Mouse (Mus musculus) embryonic facial prominence, embryonic 14.5 days (tissue): ENCODE results near the gene Ptprb. TPM values are rescaled to one million over a fixed set of nuclear protein-coding genes. Genes with fewer than 3 reads are reported as not detected.

Experiments
- ATAC-seq: fragments of 200-750 bp; cut with Nextera tagmentation; 2 replicates; pipeline ENCODE4 v1.8.0; 2017; ENCODE audit warnings: low read depth, moderate number of reproducible peaks, moderate TSS enrichment
- DNase-seq: peaks from one replicate; pipeline ENCODE4 v3.0.0-alpha.2; 2015; ENCODE audit warnings: low spot score
- H3K27ac ChIP-seq: fragments of 300-500 bp; sonication (generic); replicated peaks from 2 replicates; pipeline ENCODE4 v1.5.1; 2014; ENCODE audit warnings: low read depth, mild to moderate bottlenecking, low read length, moderate library complexity
- H3K27me3 ChIP-seq: fragments of 300-500 bp; sonication (generic); replicated peaks from 2 replicates; pipeline ENCODE4 v1.6.1; 2014; ENCODE audit warnings: low read length; ENCODE audit not compliant: control insufficient read depth, insufficient read depth
- H3K36me3 ChIP-seq: fragments of 300-500 bp; sonication (generic); 2 replicates; pipeline ENCODE4 v1.6.1; 2014; ENCODE audit warnings: low read length, mixed read lengths; ENCODE audit not compliant: control insufficient read depth, insufficient read depth
- H3K4me1 ChIP-seq: fragments of 300-500 bp; sonication (generic); 2 replicates; pipeline ENCODE4 v1.6.1; 2014; ENCODE audit warnings: antibody characterized with exemption, low read length; ENCODE audit not compliant: control insufficient read depth, insufficient read depth
- H3K4me2 ChIP-seq: fragments of 300-500 bp; sonication (generic); 2 replicates; pipeline ENCODE4 v1.6.1; 2014; ENCODE audit warnings: low read depth, mild to moderate bottlenecking, low read length, moderate library complexity, mixed read lengths
- H3K4me3 ChIP-seq: fragments of 300-500 bp; sonication (generic); 2 replicates; pipeline ENCODE4 v1.5.1; 2014; ENCODE audit warnings: low read depth, mild to moderate bottlenecking, low read length
- H3K9ac ChIP-seq: fragments of 300-500 bp; sonication (generic); 2 replicates; pipeline ENCODE4 v1.6.1; 2014; ENCODE audit warnings: low read depth, mild to moderate bottlenecking, low read length, moderate library complexity, mixed read lengths
- H3K9me3 ChIP-seq: fragments of 300-500 bp; sonication (generic); 2 replicates; pipeline ENCODE4 v1.6.1; 2016; ENCODE audit warnings: low read length; ENCODE audit not compliant: control insufficient read depth
- WGBS: fragments of 180-500 bp; shearing (Covaris S2); extraction: QIAGEN DNeasy Blood & Tissue Kit; methylation state at CpG from one replicate; pipeline ENCODE4 v1.1.7; 2014; 5-methylcytosine and 5-hydroxymethylcytosine counted together
- polyA plus RNA-seq: library from polyadenylated mRNA; unstranded; fragments of >200 nt; fragmentation: Nextera tagmentation; extraction: Ambion mirVana; gene quantifications from 2 replicates; pipeline ENCODE4 v1.2.1, GENCODE M21; 2014

Gene Ptprb
- polyA plus RNA-seq, 1 experiment from 2014 or later, result 3.8 TPM

GRCm38 (mm10) chr10:116370991-116371725 lies 95.8 kb downstream of the Ptprb start:
- H3K4me3 ChIP-seq, result no peak overlapping the region
- H3K4me2 ChIP-seq, result no peak overlapping the region
- H3K9me3 ChIP-seq, result no peaks in the 10 kb centered on the region
- H3K27me3 ChIP-seq, result no peaks in the 10 kb centered on the region
- no peak for ATAC-seq
- WGBS, result 45% methylated on average over 6 of the region's 6 CpGs
- no peak for DNase-seq
- no peak overlapping the region for H3K9ac ChIP-seq
- H3K27ac ChIP-seq, result no peak overlapping the region
- H3K36me3 ChIP-seq, result no peaks in the 10 kb centered on the region
- H3K4me1 ChIP-seq, result no peaks in the 10 kb centered on the region

- WGBS, result 82% methylated on average over 6 of the region's 6 CpGs
- Histone ChIP-seq H3K27ac (no peak overlapping the region), H3K27me3 (no peaks in the 10 kb centered on the region), H3K4me1 (no peaks in the 10 kb centered on the region), H3K36me3 (no peaks in the 10 kb centered on the region), H3K9ac (no peak overlapping the region), H3K4me3 (no peak overlapping the region), H3K9me3 (no peaks in the 10 kb centered on the region), H3K4me2 (no peak overlapping the region)
- DNase-seq, result no peak
- ATAC-seq, result no peak
Measured at GRCm38 (mm10) chr10:116374111-116374510, 98.8 kb downstream of the Ptprb start.

GRCm38 (mm10) chr10:116376853-116377252 lies 101.5 kb downstream of the Ptprb start:
- H3K27me3 ChIP-seq, result no peaks in the 10 kb centered on the region
- DNase-seq, result peak; percentile 17
- 74% methylated on average over 4 of the region's 4 CpGs for WGBS
- H3K4me2 ChIP-seq, result no peak overlapping the region
- no peak overlapping the region for H3K9ac ChIP-seq
- H3K36me3 ChIP-seq, result no peaks in the 10 kb centered on the region
- H3K4me3 ChIP-seq, result no peak overlapping the region
- no peak overlapping the region for H3K27ac ChIP-seq
- no peaks in the 10 kb centered on the region for H3K9me3 ChIP-seq
- no peaks in the 10 kb centered on the region for H3K4me1 ChIP-seq
- ATAC-seq, result no peak

- DNase-seq (peak; percentile 73), ATAC-seq (peak; percentile 84)
- H3K9me3 ChIP-seq, result no peaks in the 10 kb centered on the region
- no peak overlapping the region for H3K9ac ChIP-seq
- WGBS, result 68% methylated on average over 13 of the region's 13 CpGs
- no peaks in the 10 kb centered on the region; the same call in 1 of the 2 replicates for H3K4me1 ChIP-seq
- H3K27me3 ChIP-seq, result no peaks in the 10 kb centered on the region
- no peaks in the 10 kb centered on the region for H3K36me3 ChIP-seq
- H3K4me3 ChIP-seq, result no peak overlapping the region
- no peak overlapping the region for H3K4me2 ChIP-seq
- H3K27ac ChIP-seq, result 0 out of 2 replicates have a peak overlapping the region, but pooled peaks have one; percentile 10
Measured at GRCm38 (mm10) chr10:116382826-116383685, 107.7 kb downstream of the Ptprb start.

- no peaks in the 10 kb centered on the region for H3K27me3 ChIP-seq
- ATAC-seq, result no peak
- DNase-seq, result no peak
- H3K4me3 ChIP-seq, result no peak overlapping the region
- no peaks in the 10 kb centered on the region; the same call in 1 of the 2 replicates for H3K4me1 ChIP-seq
- no peak overlapping the region for H3K27ac ChIP-seq
- no peaks in the 10 kb centered on the region for H3K36me3 ChIP-seq
- 85% methylated on average over 4 of the region's 4 CpGs for WGBS
- H3K4me2 ChIP-seq, result no peak overlapping the region
- no peaks in the 10 kb centered on the region for H3K9me3 ChIP-seq
- no peak overlapping the region for H3K9ac ChIP-seq
Measured at GRCm38 (mm10) chr10:116384401-116384800, 109.1 kb downstream of the Ptprb start.

GRCm38 (mm10) chr10:116386391-116386885 lies 111.1 kb downstream of the Ptprb start:
- no peak overlapping the region for H3K4me3 ChIP-seq
- no peaks in the 10 kb centered on the region for H3K36me3 ChIP-seq
- H3K27me3 ChIP-seq, result no peaks in the 10 kb centered on the region
- ATAC-seq (peak; percentile 72; the same call in 1 of the 2 replicates), DNase-seq (peak; percentile 89)
- no peak overlapping the region for H3K27ac ChIP-seq
- WGBS, result 20% methylated on average over 7 of the region's 7 CpGs
- H3K4me1 ChIP-seq, result no peaks in the 10 kb centered on the region; the same call in 1 of the 2 replicates
- H3K9ac ChIP-seq, result no peak overlapping the region
- no peaks in the 10 kb centered on the region for H3K9me3 ChIP-seq
- 0 out of 2 replicates have a peak overlapping the region, but pooled peaks have one; percentile 13 for H3K4me2 ChIP-seq

GRCm38 (mm10) chr10:116388840-116389239 lies 113.5 kb downstream of the Ptprb start:
- DNase-seq (no peak), ATAC-seq (no peak)
- Histone ChIP-seq H3K9me3 (no peaks in the 10 kb centered on the region), H3K36me3 (no peaks in the 10 kb centered on the region), H3K9ac (no peak overlapping the region), H3K4me1 (peaks cover 4% of the 10 kb centered on the region; the same call in 1 of the 2 replicates), H3K4me3 (no peak overlapping the region), H3K27ac (no peak overlapping the region), H3K4me2 (no peak overlapping the region), H3K27me3 (no peaks in the 10 kb centered on the region)
- 64% methylated on average over 6 of the region's 6 CpGs for WGBS

GRCm38 (mm10) chr10:116393790-116394475 lies 118.6 kb downstream of the Ptprb start:
- Histone ChIP-seq H3K27ac (no peak overlapping the region), H3K9me3 (no peaks in the 10 kb centered on the region), H3K4me1 (0 out of 2 replicates have a peak, but pooled peaks cover 8% of the 10 kb centered on the region), H3K36me3 (no peaks in the 10 kb centered on the region), H3K4me2 (no peak overlapping the region), H3K27me3 (no peaks in the 10 kb centered on the region), H3K4me3 (no peak overlapping the region), H3K9ac (no peak overlapping the region)
- WGBS, result 56% methylated on average over 9 of the region's 9 CpGs
- DNase-seq, result peak; percentile 81
- peak; percentile 16; the same call in 1 of the 2 replicates for ATAC-seq
